Mouse (Mus musculus) left cerebral cortex, adult 8-10 months (tissue): Measurements from ENCODE around the gene Adam1b. TPM values are rescaled to one million over a fixed set of nuclear protein-coding genes. Genes with fewer than 3 reads are reported as not detected.
"Not testable (repeated sequence)": the region's sequence is repeated elsewhere in the genome, so short reads cannot be mapped to it uniquely, and the experiment has no call there.

Experiments
- DNase-seq, 2 experiments: peaks; one replicate each; pipeline ENCODE4 v3.0.0; 2022; ENCODE audit warnings: low spot score in 2 of 2
- total RNA-seq, 4 experiments: library from RNA; stranded (reverse); gene quantifications; 2 replicates each; pipeline ENCODE4 v1.2.4; 2022

Adam1b gene
- not detected for total RNA-seq

DNA sequence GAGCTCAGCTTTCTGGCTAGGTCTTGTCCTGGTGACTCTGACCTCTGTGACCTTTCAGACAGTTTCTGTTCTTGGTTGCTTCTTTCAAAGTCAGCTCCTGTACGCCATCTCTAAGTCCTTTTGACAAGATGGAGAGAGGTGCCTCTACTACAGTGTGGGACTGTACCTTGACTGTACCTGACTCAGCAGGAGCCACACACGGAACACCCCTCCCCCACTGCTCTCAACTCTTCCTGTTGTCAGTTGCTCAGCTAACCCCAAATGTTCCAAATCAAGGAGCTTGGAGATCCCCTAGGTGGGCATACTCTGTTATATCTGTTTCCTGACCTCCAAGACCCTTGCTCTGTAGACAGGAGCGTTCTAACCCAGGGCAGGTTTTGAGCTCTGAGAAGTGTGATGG is at the start of gene Adam1b:
TSS of gene Adam1b (minus strand) at position 205 of the 400 bp plus-strand sequence.
- DNase-seq = no peak

DNA sequence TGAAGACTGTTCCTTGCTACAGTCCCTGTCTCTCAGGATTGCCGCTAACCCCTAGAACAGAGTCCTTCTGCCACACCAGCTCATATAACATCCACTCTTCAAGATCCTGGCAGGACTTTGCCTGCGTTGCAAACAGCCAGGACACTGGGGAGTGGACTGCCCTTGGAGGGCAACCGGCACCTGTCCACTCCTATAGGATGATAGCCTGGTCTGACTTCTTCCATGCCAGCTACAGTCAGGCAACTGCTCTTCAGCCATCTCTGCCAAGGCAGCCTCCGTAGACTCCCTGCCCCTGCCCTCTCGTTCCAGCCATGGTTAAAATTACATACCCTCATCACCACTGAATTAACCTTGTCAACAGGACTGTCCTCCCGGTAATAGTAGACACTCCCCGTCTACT is 46.0 kb upstream of the Adam1b start:
- DNase-seq = no peak

DNA sequence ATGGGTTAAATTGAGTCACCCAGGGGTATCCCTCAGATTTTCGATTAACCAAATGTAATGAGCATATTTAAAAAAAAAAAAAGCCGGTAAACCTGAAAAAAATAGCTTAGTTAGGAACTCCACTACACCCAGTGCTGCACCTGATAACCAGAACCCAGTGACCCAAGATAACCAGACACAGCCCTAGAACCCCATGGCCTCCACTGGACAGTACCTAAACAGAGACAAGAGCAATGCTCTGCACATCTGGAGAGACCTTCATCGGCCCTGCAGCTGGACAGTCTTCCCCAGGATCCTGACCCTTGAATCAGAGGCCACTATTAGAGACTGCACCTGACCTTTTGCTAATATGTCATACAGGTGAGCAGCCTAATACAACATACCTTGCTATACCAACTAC is 43.8 kb upstream of the Adam1b start:
- no peak for DNase-seq

DNA sequence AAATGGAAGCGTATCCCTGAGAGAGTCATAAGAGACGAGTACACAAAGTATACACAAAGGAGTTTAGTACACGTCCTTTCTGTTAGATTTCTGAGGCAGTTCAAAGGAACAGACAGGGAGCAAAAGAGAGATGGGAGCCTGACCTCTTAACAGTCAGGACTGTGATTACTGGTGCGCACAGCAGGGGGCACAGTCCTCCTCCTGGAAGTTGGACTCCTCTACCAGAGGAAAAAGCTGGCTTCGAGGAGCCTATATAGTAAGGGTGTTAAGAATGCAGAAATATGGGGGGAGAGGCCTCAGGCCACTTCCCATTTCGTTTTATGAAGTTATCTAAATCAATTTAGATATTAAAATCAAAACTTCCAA is 43.3 kb upstream of the Adam1b start:
- DNase-seq = peak in 1 of 2 experiments; percentile 15

DNA sequence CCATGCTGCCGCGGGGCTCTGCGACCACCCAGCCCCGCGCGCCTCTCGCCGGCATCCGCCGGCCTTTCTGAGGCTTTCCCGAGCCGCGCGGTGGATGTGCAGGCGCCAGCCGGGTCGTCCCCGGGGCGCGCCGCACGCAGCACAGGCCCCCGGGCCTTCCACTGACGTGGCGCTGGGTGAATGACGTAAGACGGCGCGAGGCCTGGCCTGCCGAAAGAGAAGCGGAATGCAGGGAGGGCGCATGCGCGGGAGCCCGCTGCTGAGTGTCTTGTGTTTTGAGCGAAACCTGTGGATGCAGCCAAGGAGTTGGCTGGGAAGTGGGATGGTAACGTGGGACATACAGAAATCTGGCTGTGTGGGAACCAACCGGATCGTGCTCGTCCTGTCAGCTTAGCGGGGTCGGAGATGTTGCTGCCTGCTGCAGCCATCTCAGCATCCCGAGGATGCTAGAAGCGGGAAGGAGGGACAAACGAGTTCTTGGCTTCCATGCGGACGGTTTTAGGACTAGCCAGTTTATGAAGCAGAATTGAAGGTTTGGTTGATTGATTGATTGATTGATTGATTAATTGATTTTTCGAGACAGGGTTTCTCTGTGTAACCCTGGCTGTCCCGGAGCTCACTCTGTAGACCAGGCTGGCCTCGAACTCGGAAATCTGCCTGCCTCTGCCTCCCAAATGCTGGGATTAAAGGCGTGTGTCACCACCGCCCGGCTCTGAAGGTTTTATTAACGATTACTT is 42.7 kb upstream of the Adam1b start, which contains the start of gene Mapkapk5:
TSS of gene Mapkapk5 (minus strand) at position 113 of the 737 bp plus-strand sequence.
- peak; percentile 95 to 98 for DNase-seq

DNA sequence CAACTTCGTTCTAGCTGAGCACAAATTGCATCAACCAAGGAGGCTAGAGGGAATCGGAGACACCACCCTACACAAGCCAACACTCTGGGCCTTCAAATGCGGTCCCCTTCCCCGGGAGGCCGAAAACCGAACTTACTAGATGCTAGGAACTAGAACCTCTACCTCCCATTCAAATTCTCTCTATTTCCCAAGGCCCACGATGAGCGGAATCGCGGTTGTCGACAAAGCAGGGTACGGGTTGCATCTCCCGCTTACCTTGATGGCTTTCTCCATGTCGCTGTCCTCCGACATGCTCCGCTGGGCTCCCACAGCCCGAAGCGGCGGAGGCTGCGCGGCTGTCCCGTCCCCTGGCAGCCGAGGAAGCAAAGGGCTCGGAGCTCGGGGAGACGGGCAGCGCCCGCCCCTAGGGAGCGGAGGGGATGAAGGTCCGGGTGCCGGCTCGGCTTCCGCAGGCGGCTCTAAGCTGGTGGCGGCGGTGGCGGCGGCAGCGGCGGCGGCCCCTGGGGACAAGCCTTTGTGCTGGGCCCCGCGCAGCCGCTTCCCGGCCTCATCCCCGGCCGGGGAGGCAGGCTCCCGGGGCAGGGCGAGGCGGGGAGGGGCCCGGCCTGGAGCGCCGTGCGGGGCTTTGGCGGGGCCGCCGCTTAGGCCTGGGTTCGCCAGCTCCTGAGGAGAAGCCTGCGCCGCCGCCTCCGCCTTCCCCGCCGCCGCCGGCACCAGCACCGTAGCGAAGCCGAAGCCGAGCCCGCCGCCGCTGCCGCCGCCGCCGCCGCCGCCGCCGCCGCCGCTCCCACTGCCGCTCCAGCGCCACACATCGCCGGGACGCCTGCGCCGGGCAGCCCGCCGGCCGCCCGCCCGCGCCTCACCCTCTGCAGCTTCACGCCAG is 41.9 kb upstream of the Adam1b start, which contains the start of the genes Adam1a and Gm42878:
TSS of gene Adam1a (minus strand) at position 573 of the 883 bp plus-strand sequence.
TSS of gene Gm42878 (minus strand) at position 573 of the 883 bp plus-strand sequence.
- DNase-seq = peak; percentile 13 to 27

DNA sequence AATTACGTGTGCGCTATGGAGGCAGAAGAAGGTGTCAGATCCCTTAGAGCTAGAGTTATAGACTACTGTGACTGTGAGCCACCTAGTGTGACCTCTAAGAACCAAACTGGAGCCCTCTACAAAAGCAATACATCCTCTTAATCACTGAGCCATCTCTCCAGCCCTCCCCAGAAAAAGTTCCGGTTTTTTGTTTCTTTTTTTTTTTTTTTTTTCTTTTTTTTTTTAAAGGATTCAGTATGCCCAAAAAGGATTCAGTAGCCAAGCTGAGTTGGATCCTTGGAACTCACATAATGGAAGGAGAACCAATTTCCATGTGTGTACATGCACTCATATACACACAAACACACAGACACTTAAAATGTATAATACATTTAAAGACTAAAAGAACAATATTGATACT is 40.1 kb upstream of the Adam1b start:
- no peak for DNase-seq

DNA sequence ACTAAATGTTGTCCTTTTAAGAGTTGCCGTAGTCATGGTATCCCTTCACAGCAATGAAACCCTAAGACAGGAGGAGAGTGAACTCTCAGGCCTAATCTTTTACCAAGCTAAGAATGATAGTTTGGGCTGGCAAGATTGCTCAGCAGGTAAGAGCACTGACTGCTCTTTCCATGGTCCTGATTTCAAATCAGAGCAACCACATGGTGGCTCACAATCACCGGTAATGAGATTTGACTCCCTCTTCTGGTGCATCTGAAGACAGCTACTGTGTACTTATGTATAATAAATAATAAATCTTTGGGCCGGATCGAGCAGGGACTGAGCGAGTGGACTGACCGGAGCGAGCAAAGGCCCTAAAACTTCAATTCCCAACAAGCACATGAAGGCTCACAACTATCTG is 38.0 kb upstream of the Adam1b start:
- DNase-seq = no peak

DNA sequence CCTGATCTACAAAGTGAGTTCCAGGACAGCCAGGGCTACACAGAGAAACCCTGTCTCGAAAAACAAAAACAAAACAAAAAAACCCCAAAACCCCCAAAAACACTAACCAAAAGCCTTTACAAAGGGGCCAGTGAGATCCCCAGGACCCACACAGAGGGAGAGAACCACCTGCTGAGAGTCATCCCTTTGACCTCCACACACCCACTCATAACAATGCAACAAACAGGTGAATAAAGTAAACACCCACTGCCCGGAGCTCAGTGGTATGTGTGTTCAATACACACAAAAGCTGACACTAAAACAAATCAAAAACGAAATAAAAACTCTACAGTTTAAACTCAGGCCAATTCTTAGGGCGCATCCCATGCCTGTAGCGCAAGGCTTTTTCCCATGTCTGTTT is 36.8 kb upstream of the Adam1b start:
- DNase-seq = no peak

DNA sequence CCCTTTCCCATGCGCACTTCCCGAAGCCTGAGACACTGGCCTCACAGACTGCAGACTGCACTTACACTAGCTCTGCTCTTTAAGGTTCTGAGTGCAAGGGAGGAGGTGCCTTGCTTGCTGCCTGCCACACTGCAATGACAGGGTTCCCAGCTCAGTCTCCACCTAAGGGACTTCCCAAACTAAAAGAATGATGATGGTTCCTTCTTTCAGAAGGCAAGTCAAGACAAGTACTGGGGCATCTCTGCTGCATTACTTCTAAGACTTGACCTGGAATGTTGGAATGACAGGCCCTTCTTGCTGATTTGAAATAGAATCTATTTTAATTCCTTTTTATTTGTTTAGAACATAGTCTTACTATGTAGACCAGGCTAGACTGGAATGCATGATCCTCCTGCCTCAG is 34.4 kb upstream of the Adam1b start:
- DNase-seq = no peak

DNA sequence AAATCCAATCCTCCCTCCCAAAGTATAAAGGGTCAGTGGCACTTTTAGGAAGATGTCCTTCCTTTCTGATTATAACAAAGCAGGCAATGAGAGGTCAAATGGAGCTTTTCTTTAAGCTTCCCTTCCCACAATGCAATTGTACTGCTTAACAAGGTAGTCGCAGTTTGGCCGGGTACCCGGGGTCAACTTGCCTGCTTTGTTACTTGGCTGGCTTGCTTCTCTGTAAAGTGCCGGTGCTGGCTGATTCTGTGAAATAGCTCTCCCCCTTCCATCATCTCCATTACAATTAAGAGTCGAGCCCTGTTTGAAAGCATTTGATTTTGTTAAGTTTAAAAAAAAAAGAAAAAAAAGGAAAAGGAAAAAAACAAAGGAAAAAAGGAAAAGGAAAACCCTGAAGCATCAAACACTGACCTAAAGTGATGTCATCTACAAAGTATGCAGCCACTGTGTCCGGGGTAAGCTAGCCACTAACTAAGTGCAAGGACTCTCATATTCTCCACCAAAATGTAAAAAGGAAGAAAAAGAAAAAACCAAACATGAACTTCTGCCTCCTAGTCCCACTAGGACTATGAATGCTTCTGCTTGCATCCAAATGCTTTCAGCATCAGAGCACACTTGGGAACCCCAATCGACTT is 33.8 kb upstream of the Adam1b start:
- DNase-seq = no peak

DNA sequence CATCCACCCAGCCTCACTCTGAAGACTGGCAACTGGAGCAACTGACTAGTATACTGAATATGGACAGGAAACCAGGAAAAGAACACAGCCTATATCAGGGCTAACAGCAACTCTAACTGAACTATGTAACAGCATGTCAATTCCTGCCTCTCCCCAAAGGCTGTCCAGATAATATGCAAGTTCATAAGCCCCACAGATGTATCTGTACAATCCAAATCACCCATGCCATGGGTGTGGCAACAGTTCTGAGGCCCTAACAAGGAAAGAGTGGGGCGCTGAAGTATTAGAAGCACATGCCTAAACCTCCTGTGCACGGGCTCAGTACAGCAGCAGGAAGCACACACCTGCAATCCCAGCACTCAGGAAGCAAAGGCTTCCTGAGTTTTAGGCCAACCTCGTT is 31.9 kb upstream of the Adam1b start:
- no peak for DNase-seq

DNA sequence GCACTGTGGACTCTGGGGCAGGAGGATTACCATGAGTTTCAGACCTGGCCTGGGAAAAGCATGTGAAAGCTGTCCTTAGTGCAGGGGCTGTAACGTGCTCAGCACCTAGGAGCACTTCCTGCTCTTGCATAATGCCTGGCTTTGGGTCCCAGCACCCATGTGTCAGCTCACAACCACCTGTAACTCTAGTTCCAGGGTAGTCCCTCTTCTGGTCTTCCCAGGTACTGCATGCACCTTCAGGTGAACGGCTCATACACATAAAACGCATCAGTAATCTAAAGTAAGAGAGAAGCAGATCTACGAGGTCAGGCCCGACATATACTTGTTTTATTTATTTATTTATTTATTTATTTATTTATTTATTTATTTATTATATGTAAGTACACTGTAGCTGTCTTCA is 31.3 kb upstream of the Adam1b start:
- no peak for DNase-seq

DNA sequence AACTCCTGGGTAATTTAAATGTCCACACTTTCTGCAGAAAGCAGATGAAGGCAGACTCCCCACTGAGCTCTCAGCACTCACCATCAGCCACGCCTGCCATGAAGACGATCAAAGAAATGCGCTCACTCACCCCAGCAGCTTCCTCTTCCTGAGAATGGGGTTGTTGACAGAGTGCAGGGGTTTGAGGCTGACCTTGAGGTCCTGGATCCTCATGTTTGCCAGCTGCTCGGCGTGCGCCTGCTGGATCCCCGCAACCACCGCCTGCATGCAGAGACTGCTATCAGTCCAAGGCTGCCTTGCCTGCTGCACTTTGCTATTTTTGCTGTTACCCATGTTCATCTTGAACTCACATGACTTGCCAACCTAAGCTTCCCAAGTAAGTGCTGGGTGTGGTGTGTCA is 23.7 kb upstream of the Adam1b start:
- no peak for DNase-seq

DNA sequence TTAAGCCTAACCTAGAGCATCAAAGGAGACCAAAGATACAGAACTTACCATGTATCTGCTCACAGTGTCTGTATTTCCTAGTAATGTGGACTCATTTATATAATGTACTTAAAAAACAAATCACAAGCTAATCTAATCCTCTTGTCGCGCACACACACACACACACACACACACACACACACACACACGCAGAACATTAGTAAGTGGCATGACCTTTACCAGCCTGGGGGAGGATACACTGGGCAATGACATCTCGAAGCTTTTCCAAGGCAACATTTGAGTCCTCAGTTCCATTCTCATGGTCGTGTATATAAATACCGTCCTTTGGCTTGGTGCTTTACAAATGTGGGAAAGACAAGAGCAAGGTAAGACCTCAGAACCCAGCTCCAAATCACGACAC is 23.3 kb upstream of the Adam1b start:
- no peak for DNase-seq

DNA sequence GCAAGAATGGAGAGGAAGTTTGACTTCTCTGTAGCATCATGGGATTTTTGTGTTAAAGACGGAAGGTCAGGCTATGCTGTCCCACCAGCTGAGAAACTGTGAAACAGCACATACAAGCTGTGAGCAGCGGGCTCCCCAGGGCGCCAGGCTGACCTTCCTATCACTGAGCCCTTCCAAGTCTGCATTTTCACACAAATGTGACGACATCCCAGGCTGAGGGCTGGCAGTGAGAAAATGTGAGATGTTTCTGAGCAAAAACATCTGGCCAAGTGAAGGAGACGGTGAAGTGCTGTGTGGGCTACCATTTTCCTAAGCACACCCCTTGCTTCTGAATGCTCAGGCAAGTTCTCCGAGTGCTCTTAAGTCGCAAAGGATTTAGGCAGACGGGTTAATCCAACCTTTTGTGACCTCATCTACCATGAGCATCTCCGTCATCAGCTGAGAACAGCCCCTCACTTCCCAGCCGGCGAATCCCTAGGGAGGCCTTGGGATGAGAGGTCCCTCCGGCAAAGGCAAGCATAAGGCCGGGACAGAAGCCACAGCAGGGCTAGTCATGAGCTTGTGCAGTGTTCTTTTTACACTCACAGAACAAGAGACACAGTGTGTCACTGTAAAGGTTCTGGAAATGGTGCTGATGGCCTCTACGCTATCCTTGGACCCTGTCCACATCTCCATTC is 22.7 kb upstream of the Adam1b start:
- no peak for DNase-seq

DNA sequence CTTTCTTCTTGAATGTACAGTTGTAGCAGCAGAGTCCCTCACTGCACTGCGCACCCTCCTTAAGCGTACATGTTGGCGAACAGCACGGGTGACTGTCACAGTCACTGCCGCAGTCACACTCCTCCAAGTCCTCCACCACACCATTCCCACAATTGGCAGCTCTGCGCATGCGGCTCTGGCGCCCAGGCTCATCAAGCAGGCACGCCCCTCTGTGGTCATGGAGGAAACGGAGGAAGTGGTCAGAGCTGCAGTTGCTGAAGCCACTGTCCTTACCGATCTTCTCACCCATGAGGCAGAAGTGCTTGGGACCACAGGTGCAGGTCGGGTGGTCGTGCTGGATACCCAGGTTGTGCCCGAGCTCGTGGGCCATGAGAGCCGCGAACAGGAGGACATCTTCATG is 16.5 kb upstream of the Adam1b start:
- DNase-seq = not testable (repeated sequence)

DNA sequence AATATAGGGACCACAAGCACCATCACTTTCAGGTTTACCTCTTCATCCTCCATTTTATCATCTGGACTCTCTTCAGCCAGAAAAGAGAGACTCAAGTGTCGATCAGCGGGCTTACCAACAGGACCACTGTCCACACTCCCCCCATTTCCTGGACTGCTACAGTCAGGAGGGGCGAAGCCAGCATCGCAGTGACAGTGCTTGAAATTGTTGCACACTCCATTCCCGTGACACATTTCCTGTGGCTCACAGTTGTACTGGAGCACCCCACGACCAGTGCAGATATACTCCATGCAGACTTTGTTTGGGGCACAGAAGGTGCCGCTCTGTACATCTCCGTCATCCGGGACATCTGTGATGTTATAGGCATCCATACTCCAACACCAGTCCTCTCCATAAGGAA is 15.7 kb upstream of the Adam1b start:
- DNase-seq = no peak

DNA sequence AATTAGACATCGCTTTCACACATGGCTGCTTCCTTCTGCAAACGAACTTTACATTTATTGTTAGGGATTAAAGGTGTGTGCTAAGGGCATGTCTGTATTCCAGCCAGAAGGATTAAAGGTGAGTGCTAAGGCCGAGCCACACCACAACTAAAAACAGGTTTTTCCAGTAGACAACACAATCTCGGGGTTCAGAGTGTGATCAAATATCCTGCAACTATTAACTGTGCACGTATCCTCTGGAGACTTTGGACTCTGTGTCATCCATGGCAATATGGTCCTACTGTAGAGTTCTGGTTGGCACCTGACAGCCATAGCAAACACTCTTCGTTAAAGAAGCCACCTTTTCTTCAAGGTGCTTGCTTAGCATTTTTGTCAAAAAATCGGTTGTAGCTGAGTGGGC is 6.8 kb upstream of the Adam1b start:
- DNase-seq = no peak

DNA sequence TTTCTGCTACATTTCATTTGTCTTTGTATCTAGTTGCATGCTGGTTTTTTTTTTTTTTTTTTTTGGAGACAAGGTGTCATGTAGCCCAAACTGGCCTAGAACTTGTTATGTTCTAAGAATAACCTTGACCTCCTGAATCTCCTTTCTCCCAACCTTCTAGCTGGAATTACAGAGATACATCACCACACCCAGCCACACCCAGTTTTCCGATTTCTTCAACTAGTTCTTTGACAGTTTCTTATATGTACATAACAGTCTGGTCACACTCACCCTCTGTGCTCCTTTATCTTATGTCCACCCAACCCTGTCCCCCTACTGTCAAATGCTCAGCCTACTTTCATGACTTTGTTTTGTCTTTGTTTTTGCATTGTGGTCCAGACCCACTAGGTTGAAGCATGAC is 3.6 kb upstream of the Adam1b start:
- no peak for DNase-seq

DNA sequence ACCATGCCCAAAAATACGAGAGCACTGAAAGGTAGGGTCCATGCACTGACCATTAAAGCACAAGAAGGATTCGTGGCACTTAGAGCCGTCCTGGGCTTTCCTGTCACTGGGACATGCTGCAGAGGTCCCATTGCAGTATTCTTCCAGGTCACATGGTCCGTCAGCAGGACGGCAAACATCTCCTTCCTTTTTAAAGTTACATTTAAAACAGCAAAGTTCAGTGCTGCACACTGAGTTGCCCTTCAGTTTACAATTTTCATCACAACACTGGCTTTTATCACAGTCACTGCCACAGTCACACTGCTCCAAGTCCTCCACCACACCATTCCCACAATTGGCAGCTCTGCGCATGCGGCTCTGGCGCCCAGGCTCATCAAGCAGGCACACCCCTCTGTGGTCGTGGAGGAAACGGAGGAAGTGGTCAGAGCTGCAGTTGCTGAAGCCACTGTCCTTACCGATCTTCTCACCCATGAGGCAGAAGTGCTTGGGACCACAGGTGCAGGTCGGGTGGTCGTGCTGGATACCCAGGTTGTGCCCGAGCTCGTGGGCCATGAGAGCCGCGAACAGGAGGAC is 1.7 kb downstream of the Adam1b start:
- not testable (repeated sequence) for DNase-seq
